Mouse (Mus musculus): ENCODE data around the gene Gpr34. TPM values are rescaled to one million over a fixed set of nuclear protein-coding genes. Genes with fewer than 3 reads are reported as not detected.

Gene Gpr34
- under 1 TPM; 0.36 to 0.91 TPM for total RNA-seq (2021)
- long read RNA-seq, experiment 1 = 0 reads
- long read RNA-seq, experiment 2 = 0 reads

DNA sequence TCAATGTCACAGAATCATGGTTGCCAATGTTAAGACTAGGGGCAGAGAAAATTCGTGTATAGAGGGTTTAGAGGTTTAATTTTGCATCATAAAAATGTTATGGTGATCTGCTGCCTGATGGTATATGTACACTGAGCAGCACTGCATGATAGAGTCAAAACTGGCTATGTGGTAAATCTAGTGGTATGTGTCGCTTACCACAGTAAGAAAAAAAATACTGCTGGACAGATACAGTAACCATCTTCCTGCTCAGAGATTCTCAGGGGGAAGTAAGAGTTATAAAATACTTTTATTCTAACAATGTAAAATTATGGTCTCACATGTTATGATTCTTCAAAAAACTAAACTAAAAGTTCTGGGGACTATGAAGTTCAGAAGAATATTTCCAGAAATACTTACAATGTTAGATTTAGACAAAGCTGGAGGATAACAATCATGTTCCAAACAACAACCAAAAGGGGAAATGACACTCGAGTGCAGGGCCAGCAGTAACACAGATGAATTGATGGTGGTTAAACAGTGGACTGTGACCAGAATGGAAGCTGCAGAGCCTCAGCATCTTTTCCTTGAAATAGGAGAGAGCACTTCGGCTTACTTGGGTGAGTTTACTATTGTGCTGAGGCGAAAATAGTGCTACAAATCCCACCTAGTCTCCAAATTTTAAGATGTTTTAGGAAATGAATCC, at the start of gene Gpr34:
Gpr34 (plus strand) TSS at position 491 of the 685 bp plus-strand sequence.
- DNase-seq = no peak
- intact Hi-C loops (cut with DNase I) = no loop called here

DNA sequence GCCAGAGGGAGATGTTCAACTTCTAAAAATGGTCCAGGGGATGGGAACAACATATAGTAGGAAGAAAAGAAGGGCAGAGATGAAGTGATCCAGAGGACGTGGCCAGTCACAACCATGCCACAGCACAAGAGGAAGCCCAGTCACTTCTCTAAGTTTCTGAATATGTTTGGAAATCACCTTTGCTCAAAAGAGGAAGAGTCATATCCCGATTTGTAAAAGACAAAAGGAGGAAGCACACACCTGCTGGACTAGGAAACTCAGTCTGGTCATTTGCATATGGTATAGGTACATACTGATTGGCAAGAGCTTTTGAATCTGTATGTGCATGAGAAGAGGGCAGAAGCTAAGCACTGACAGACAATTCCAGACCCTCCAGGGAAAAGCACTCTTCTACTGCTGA, 32.5 kb upstream of the Gpr34 start:
- intact Hi-C loops (cut with DNase I) = no loop called here
- no peak for DNase-seq

DNA sequence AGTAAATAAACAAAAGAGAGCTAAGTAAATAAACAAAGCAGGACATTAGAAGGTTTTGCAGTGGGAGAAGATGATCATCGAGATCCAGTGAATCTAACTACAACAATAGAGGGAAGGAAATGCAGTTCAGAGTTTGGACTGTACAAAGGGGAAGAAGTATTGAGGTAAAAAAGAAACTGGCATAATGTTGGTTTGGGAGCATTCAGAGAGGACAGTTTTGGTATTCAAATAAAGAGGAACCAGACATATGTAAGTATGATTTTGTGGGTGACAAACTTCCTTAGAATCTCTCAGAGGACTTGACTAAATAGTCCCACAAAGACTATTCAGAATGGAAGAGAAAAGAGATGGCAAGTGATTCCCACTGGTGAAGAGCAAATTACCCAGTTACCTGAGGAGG, 31.9 kb upstream of the Gpr34 start:
- intact Hi-C loops (cut with DNase I) = no loop called here
- no peak for DNase-seq

DNA sequence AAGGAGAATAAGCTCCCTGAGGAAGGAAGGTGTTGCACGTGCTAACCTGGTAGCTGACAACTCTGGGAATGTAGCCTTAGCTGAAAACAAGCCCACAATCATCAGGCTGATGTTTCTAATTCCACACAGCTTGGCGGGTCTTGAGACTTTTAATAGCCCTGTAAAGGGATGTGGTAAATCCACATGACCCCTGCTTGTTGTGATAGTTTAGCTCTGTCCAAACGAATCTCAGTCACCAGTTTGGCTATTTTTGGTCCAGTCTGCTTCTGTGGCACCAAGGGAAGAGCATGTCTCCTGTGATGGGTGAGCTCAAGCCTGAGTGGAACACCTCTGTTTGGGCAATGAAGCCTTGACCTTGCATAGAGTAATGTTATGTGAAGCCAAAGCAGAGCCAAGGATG, 25.1 kb upstream of the Gpr34 start:
- intact Hi-C loops (cut with DNase I) = no loop called here
- DNase-seq = no peak

DNA sequence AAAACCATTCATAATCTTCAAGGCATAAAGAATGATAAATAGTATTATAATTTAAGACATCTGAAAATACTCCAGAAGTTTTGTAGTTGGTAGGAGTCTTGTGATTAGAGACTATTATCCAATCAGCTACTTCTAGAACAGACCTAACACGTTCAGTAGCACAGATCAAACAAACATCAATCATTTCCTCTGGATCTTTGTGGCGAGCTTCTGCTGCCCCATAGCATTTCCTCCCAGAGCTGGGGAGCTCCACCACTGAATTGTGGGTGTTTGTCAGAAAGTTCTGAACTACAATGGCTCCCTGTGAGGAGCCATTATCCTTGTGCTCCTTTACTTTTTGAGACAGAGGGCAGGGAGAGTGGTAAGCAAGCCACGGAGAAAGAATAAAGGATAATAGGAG, 24.1 kb upstream of the Gpr34 start:
- DNase-seq = no peak
- intact Hi-C loops (cut with DNase I) = no loop called here

DNA sequence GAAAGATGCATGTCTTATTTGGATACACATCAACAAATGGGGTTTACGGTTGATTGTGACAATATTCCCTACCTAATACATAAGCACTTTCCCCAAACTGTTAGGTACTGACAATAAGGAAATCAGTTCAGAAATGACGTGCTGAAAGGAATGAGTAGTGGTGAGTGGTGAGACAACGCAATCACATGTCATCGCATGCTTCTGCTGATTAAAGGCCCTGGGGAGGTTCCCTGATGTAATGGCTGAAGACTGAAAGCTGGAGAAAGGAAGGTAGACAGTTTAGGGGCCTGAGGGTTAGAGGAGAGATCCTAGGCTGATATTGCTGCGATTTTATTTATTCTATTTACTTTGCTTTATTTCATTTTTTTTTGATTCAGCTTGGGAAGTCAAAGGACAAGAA, 20.8 kb upstream of the Gpr34 start:
- no peak for DNase-seq
- intact Hi-C loops (cut with DNase I) = no loop called here

DNA sequence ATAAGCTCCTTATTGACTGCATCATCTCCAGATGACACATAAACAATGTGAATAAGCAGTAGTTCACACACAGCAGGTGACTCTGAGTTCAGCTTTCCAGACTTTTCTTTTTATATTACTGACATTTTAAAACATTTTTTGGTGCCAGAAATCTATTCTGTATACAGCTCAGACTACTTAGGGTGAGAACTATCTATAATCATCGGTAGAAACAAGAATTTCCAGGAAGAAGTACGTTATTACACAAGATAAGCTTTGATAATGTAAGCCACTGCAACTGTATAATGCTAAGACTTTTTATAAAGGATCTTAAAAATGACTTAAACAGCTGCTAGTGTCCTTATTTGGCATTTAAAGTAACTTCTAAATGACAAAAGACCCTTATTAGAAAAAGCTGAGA, 19.8 kb upstream of the Gpr34 start:
- no peak for DNase-seq
- intact Hi-C loops (cut with DNase I) = no loop called here

DNA sequence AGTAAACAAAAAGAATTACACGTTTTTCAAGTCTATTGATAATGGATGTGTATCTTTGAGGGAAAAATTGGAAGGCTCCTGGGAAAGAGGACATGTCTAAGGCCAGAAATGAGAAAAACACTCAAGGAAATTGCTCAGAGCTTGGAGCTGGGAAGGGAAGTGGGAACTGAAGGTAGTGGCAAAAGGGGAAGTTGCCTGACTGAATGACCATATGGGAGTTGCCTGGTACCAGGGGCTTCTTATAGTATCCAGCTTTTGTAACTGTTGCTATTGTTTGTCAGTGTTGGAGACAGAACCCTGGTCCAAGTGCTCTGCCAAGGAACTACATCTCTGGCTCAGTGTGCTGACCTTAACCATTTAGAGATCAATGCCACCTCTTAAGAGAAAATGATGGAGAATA, 15.2 kb upstream of the Gpr34 start:
- intact Hi-C loops (cut with DNase I) = no loop called here
- DNase-seq = no peak

DNA sequence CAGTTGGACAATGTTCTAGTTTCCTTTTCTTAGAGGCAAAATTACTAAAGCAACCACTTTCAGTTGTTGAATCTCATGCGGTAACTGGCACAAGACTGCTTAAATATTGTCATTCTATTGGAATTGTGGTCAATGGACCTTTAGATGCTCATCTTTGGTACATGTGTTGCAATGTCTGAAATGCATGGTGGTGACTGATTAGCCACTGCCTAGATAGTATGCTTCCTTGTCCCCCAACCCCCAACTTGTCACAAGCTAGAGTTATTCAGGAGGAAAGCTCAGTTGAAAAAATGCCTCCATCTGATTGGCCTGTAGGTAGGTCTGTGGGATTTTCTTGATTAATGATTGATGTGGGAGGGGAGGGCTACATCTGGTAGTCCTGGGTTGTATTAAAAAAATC, 14.6 kb upstream of the Gpr34 start:
- intact Hi-C loops (cut with DNase I) = no loop called here
- DNase-seq = no peak

DNA sequence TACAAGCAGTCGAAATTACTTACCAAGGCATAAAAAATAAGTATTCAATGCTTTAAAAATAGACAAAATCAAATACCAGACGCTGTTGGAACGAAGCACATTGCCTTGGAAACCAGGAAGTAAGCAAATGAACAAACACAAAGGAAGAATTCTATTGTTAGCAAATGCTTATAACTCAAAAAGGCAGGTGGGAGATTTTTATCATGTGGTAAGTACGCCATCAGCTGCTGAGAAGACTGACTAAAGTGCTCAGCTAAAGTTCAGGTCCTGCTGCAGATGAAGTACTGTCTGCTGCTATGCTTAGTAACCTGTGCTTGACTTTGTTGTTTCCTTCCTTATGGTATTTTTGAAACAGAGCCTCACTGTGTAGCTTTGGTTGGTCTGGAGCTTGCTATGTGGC, 13.4 kb upstream of the Gpr34 start:
- intact Hi-C loops (cut with DNase I) = no loop called here
- no peak for DNase-seq

DNA sequence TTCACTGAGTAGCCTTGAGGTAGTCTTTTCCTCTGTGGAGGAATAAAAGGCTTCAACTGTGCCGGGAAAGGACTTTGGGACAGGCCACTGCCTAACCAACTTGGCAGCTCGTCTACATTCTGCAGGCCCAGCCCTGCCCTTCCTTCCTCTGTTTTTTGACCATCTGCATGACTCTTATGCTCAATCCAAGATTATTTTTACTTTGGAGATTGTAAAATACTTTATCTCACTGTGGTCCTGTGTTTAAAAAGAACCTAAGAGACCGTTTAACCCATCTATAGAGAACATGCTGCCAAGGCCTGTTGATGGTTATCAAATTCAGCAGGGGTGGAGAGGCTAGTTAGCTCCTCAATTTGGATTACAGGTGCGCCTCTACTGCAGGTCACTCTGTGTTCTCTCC, 10.4 kb upstream of the Gpr34 start:
- intact Hi-C loops (cut with DNase I) = no loop called here

DNA sequence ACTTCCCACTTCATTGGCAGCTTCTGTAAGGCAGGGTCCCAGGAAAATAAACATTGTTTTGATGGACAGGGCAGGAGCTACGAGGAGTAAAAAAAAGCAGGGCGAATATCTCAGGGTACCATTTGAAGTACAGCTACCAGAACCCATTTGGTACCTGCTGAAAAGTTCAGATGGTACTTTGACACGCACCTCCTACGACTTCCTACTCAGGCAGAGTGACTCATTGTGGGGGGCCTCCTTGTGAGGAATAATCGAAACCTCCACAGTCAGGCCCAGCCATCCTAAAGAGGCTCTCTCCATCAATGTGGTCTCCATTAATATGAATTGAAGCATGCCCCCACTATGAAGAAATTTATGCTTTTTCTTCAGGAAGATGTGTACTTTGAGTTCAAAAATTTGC, 9.2 kb upstream of the Gpr34 start:
- DNase-seq = no peak
- intact Hi-C loops (cut with DNase I) = no loop called here

More for the DNA sequence above, 10.4 kb upstream of the Gpr34 start:
- DNase-seq = peak in 1 of 2 experiments; percentile 6

DNA sequence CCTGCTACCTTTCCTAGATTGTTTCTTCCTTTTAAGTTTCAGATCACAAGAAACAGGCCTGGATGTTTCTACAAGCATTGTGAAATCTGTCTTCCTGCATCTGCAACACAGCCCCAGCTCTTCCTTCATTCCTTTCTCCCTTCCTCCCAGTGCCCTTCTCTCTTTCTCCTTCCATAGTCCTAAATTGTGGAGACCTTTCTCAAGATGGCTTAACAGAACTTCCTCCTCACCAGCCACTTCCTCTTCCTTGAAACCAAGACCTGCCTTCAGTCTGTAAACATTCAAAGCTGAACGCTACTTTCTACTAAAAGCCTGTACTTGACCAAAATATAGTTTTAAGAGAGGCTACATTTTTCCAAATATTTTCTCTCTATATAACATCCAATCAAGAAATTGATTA, 4.5 kb downstream of the Gpr34 start:
- no peak for DNase-seq
- intact Hi-C loops (cut with DNase I) = no loop called here

DNA sequence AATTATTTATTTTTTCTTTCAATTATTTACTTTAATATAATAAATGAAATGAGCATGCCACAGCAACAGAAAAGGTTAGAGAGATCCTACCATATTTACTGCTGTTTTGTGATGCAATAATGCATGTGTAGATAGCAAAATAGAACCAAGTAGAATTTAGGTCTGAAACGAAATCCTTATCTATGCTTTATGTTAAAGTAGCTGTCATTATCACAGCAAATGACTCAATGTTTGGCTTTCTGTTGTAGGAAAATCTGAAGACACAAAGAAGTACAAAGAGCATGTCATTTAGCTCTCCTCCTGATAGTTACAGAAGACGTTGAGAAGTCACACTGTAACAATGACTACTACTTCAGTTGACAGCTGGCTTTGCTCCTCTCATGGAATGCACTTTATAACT, 7.0 kb downstream of the Gpr34 start:
- intact Hi-C loops (cut with DNase I) = no loop called here

DNA sequence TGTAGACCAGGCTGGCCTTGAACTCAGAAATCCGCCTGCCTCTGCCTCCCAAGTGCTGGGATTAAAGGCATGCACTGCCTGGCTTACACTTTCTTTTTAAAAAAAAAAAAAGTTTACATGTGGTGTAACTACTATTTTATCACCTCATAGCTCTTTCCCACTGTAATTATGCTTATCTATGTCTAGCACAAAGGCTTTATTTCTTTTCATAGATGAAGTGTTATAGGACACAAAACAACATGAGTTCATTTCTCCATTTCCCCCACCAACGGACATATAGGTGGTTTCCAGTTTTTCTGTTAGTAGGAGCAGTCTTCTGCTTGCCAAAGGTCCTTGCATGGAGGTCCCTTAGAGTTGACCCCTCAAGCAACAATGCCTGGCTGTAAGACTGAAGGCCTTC, 20.0 kb downstream of the Gpr34 start:
- intact Hi-C loops (cut with DNase I) = loop anchor here (10.0 kb wide), 2 partner anchors 137 to 187 kb away; partner anchors contain the start of gene Nyx
- no peak for DNase-seq

More for the DNA sequence above, 7.0 kb downstream of the Gpr34 start:
- no peak for DNase-seq

DNA sequence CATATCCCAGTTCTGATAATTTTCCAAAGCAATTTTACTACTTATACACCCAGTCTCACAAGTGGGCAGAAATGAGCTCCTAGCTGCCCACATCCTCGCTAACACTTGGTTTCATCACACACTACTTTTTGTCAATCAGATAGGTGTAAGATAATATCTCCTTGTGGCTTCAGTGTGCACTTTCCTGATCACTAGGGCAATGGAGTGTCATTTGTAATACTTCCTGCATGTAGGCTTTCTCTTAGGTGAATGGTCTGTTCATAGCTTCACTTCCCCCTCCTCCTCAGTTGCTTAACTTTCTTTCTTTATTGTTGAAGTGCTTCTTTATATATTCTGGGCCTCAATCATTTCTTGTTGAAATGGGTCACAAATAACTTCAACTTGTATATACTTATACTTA, 20.4 kb downstream of the Gpr34 start:
- DNase-seq = no peak
- intact Hi-C loops (cut with DNase I) = loop anchor here (10.0 kb wide), 2 partner anchors 137 to 187 kb away; partner anchors contain the start of gene Nyx

DNA sequence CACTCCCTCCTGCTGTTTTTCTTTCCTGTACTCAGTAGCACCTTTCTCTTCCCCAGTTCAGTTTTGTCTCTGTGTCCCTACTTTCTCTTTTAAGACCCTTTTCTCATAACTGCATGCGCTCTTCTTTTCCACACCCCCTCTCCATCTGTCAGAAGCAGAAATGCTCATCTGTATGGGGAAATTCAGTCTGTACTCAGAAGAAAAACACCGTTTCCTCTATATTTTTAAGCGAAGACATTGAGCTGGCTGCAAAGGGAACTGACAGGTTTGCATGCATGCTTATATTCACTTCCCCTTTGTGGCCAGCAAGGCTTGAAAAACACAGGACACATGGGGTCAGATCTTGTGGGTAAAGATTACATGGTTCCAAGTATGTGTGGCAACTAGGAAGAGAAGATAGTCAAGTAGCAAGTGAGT, 23.1 kb downstream of the Gpr34 start:
- intact Hi-C loops (cut with DNase I) = loop anchor here (2.0 to 10.0 kb wide), 3 partner anchors 140 to 430 kb away; partner anchors contain the start of gene Nyx
- no peak for DNase-seq

DNA sequence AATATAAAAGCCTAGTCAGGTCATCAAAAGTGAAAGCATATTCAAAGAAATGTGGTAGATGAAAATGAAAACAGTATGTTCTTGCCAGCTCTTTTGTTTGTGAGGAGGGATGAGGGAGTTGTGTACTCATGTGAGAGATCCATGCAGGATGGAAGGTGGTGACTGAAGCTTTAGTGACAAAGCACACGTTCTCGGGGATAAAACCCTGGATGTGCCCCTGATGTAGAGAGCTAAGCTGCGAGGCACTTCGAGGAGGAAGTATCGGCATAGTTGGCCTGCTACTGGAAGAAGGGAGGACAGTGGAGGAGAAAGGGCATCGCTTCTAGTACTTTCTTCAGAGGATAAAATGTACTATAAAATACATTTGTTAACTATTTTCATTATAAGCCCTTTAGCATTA, 24.0 kb downstream of the Gpr34 start:
- intact Hi-C loops (cut with DNase I) = loop anchor here (2.0 to 10.0 kb wide), 3 partner anchors 141 to 431 kb away; partner anchors contain the start of gene Nyx
- DNase-seq = no peak

DNA sequence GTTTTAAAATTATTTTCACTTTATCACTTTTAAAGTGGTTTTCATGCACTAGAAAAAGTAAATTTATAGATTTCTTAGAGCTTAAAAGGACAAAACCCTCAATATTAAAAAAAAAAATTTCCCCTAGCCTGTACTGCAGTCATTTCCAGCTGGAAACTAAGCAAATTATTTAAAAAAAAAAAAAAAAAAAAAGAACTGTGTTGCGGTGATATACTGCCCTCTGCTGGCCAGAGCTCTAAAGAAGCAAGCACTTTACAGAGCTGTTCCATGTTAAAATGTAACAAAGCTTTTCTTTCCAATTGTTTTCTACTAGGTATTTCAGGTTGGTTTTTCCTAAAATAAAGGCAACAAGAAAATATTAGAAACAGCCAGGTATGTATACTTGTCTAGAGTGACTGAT, 24.8 kb downstream of the Gpr34 start:
- intact Hi-C loops (cut with DNase I) = loop anchor here (10.0 kb wide), 2 partner anchors 142 to 192 kb away; partner anchors contain the start of gene Nyx
- peak in 1 of 2 experiments; percentile 28 for DNase-seq

DNA sequence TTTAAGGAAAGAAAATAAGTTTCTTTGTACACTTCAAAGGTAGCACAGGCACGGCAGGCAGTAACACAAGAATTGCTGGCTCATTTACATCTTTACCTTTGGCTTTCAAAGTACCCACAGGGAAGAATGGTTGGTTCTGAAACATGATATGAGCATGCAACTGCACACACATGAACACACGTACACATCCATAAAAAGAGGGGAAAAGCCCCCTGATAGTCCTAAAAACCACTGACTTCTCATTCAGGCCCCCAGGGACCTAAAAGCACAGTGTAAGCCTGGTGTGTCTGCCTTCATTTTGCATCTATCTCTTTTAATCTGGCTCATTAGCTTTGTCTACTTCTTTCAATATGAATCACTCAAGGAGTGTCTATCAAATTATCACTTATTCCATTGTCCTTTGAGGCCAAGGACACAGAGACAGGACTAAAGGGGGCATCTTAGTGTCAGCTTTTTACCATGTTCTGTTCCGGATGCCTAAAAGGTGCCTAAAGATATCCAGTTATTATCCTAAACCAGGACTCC, 26.8 kb downstream of the Gpr34 start:
- intact Hi-C loops (cut with DNase I) = loop anchor here (10.0 kb wide), 2 partner anchors 144 to 194 kb away; partner anchors contain the start of gene Nyx
- no peak for DNase-seq

DNA sequence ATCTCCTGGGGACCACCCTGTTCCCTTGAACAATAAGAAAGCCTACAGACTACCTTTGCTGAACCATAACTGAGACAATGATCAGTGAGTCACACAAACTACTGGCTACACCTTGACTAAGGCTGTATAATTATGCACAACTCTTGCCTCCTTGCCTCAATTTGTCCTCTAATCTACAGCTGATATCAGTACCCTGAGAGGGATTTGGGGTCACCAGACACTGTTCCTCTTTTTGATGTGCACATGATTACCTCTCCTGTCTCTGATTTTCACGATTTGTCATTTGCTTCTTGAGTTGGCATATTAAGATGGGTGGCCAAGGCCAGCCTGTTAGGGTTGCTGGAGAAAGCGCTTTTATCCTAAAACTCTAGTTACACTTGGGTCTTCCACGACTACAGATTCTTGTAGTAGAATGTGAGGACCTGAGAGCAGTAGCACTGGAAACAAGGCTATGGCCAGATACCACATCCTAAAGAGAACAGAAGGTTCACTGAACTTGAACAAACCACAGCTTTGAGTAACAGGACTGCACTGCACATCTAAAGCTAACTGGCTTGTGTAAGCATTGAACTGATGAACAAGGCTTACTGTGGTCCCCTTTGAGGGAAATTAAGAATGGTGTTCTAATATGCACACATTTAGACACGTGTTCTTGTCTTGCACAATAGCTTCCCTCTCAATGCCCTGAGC, 27.5 kb downstream of the Gpr34 start:
- no peak for DNase-seq

More for the DNA sequence above, 27.5 kb downstream of the Gpr34 start:
- intact Hi-C loops (cut with DNase I) = loop anchor here (10.0 kb wide), 2 partner anchors 145 to 195 kb away; partner anchors contain the start of gene Nyx
